Mouse (Mus musculus) central nervous system, embryonic 14 days (tissue): ENCODE measurements around the gene Ttc39d. TPM values are rescaled to one million over a fixed set of nuclear protein-coding genes. Genes with fewer than 3 reads are reported as not detected.

ENCODE experiments used
- polyA plus RNA-seq: library from polyadenylated mRNA; depleted of rRNA; stranded (reverse); fragments of >200 nt; gene quantifications from 2 replicates; pipeline ENCODE4 v1.2.3, GENCODE M21; 2012; rRNA removed

Ttc39d gene
- 0.10 TPM in 2 replicates for polyA plus RNA-seq

DNA sequence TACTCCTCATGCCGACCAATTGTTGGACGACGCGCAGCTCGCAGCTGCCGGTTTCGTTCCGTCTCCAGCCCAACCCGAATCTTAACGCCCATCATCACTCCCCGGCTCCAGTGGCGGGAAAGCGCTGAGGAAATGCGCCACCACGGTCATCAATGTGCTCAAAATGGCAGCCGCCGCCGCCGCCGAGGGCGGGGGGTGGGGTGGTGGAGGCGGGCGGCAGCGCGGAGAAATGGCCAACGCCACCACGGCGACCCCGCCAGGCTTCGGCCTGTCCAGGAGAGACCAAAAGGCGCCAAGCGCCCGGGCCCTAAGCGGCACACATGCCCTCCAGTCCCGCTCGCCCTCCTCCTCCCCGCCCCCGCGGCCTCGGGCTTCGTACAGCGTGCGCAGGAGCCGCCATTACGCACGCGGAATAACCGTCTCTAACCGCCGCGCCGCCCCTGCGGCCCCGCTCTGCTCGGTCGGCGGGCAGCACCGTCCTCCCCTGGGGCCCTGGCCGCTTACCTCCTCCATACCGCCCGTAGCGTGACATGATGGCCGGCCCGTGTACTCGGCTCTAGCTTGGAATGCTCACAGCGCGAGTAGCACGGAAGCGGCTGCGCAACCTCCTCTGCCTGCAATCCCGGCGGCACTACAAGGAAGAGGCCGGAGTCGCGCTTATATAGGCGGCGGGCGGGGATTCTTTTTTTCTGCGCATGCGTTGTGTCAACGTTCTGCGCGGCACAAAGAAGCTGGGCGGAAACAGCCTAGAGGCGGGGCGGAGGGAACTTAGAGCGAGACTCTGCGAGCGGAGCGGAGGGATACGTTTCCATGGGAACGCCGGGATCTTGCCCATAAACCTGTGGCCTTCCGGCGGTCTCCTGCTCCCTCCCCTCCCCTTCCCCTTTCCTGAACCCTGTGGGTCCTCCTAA, at the start of gene Ttc39d, which contains the start of gene Srsf7:
Ttc39d (plus strand) TSS at position 790 of the 911 bp plus-strand sequence.
Srsf7 (minus strand) TSS at position 637 of the 911 bp plus-strand sequence.

DNA sequence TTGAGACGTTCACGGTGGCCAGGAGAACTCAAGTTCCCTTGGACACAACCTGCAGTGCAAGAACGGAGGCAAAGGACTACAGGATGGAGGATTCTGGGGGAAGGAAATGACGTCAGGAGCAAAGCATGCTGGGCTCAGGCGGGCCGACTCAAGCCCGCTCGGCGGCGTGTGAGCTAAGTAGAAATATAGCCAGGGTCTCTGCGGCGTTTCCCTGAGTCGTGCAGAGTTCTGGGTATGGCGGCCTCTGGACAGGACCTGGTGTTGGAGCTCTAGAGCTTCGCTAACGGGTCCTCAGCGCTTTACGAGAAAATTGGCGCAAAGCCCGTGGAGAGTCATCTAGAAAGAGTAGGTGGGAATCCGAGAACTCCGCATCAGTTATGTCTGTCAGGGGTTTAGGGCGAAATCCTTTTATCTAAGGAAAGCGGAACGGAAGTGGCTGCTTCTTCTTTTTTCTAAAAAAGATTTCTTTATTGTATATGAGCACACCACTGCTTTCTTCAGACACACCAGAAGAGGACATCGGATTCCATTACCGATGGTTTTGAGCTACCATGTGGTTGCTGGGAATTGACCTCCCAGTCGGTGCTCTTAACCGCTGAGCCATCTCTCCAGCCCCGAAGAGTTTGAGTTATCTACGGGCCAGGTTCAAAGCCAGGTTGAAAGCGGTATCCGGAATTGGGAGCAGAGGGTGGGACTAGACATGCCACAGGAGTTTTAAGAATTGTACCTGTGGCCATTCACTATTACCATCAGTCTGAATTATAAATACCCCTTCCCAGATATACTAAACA, 17.3 kb downstream of the Ttc39d start, which contains the start of gene Gemin6:
Gemin6 (plus strand) TSS at position 116 of the 791 bp plus-strand sequence.

Other genes starting within 250 kb of the Ttc39d start
- gene Hnrnpll, start 145.1 kb upstream of the Ttc39d start, polyA plus RNA-seq: 85.8 and 96.9 TPM in 2 replicates
- gene Galm, start 80.0 kb upstream of the Ttc39d start, polyA plus RNA-seq: 2.4 and 3.9 TPM in 2 replicates
- gene Srsf7, start 153 bp upstream of the Ttc39d start, polyA plus RNA-seq: 417 and 493 TPM in 2 replicates
- gene Gemin6, start 17.0 kb downstream of the Ttc39d start, polyA plus RNA-seq: 12.7 and 15.0 TPM in 2 replicates
- 22.7 and 26.6 TPM in 2 replicates for gene Morn2, start 82.7 kb downstream of the Ttc39d start, polyA plus RNA-seq
- 68.2 and 69.8 TPM in 2 replicates for gene Dhx57, start 83.0 kb downstream of the Ttc39d start, polyA plus RNA-seq
- 1.8 and 2.9 TPM in 2 replicates for gene Arhgef33, start 99.9 kb downstream of the Ttc39d start, polyA plus RNA-seq
- 0.59 and 0.61 TPM in 2 replicates for gene Gm10190, start 166.1 kb downstream of the Ttc39d start, polyA plus RNA-seq